8 mouse cellular contexts compared by ENCODE assay signal in the genomic region with DNA sequence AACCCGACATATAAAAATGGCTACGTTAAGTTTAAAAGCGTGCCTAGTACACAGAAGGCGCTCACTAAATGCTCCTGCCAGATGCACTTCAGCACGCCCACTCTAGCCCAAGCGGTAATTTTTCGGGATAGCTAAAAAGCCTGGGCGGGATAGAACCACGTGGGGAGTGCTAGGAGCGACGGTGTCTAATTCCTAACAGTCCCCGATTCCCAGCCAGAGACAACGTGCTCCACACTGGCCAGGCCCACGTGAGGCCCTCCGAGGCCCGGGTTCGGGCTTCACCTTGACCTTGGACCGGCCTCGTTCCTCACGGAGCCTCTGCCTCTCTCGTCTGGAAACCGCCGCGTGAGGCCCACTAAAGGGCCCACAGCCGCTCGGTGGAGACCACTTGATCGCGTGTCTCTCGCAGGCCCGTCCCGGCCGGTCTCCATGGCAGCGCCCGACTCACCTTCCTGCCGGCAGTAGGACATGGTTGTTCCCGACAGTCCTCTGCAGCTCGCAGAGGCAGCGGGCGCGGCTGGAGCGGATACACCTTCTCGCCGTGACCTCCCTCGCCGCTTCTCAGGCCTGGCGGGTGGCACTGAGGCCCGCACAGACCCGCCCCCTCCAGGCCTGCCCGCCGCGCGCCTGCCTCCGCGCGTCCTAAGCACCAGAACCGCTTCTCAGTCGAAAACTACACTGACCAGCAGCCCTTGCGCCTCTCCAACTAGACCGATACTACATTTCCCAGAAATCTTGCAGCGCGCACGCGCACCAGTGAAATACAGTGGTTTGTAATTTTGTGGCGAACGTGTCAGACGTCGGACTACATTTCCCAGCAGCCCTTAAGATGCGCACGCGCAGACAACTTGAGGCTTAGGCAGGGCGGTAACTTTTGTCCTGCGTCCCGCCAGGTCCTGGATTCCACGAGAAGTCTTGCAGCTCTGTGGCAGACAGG. TPM values are rescaled to one million over a fixed set of nuclear protein-coding genes. Genes with fewer than 3 reads are reported as not detected.
DNase-seq lines count a peak whose midpoint lies in the region; ATAC-seq and TF ChIP-seq lines count a peak whose summit lies in the region.

A gene (minus strand): TSS at position 679 of the 937 bp plus-strand sequence.
A gene (plus strand): TSS at position 836 of the 937 bp plus-strand sequence.

- H3K4me2 ChIP-seq in embryonic facial prominence, embryonic 13.5 days, result peak within 1 kb of the TSS; percentile 65
- peak within 1 kb of the TSS; percentile 80 for H3K4me2 ChIP-seq in limb, embryonic 12.5 days
- peak within 1 kb of the TSS; percentile 88 for H3K4me2 ChIP-seq in midbrain, embryonic 15.5 days

- H3K36me3 ChIP-seq in embryonic facial prominence, embryonic 13.5 days, result peaks cover 18% of the 10 kb centered on the region
- H3K36me3 ChIP-seq in kidney, adult 2 months (ENCODE audit: control insufficient read depth, insufficient read depth, low read length), result no peaks in the 10 kb centered on the region; the same call in 1 of the 2 replicates
- peaks cover 27% of the 10 kb centered on the region for H3K36me3 ChIP-seq in limb, embryonic 12.5 days
- H3K36me3 ChIP-seq in midbrain, embryonic 15.5 days (replicated peaks), result peaks cover 9% of the 10 kb centered on the region
- peaks cover 10% of the 10 kb centered on the region for H3K36me3 ChIP-seq in spleen, adult 2 months (ENCODE audit: control insufficient read depth, insufficient read depth, low read length)

- WGBS in embryonic facial prominence, embryonic 13.5 days, result under 1% methylated on average over 74 of the region's 74 CpGs
- 1% methylated on average over 74 of the region's 74 CpGs for WGBS in kidney, adult 2 months
- WGBS in limb, embryonic 12.5 days, result under 1% methylated on average over 74 of the region's 74 CpGs
- WGBS in midbrain, embryonic 15.5 days, result under 1% methylated on average over 74 of the region's 74 CpGs
- under 1% methylated on average over 74 of the region's 74 CpGs for WGBS in spleen, adult 2 months

- H3K9ac ChIP-seq in embryonic facial prominence, embryonic 13.5 days, result peak within 1 kb of the TSS; percentile 87
- H3K9ac ChIP-seq in limb, embryonic 12.5 days (replicated peaks), result peak within 1 kb of the TSS; percentile 81
- H3K9ac ChIP-seq in midbrain, embryonic 15.5 days, result peak within 1 kb of the TSS; percentile 71

- no peak for TF ChIP-seq CTCF in kidney, adult 2 months (conservative IDR thresholded peaks at IDR 0.05; ENCODE audit: insufficient read depth, insufficient read length, low read depth, low read length)
- no peak for TF ChIP-seq CTCF in spleen, adult 2 months (IDR thresholded peaks at IDR 0.05; ENCODE audit: extremely low read depth, insufficient read depth, insufficient read length, insufficient replicate concordance)

- peak; percentile 98 for DNase-seq in 3134 (ENCODE audit: extremely low read depth, insufficient read length, low spot score)
- DNase-seq in adrenal gland, postnatal 36 days, result peak; percentile 99
- DNase-seq in heart, adult 18-20 months, result peak; percentile 100
- peak; percentile 100 for DNase-seq in kidney, adult 2 months
- DNase-seq in spleen, adult 2 months (ENCODE audit: low read depth in 1 of 2, low spot score in 2 of 2), result peak; percentile 98 to 99

- H3K27ac ChIP-seq in embryonic facial prominence, embryonic 13.5 days, result peak within 1 kb of the TSS; percentile 90
- peak within 1 kb of the TSS; percentile 58 for H3K27ac ChIP-seq in kidney, adult 2 months (ENCODE audit: insufficient read depth, low read depth, low read length)
- peak within 1 kb of the TSS; percentile 82 for H3K27ac ChIP-seq in limb, embryonic 12.5 days
- H3K27ac ChIP-seq in midbrain, embryonic 15.5 days, result peak within 1 kb of the TSS; percentile 77
- peak within 1 kb of the TSS; percentile 65 for H3K27ac ChIP-seq in spleen, adult 2 months (ENCODE audit: insufficient read depth, low read length)

- peak; percentile 96 for ATAC-seq in embryonic facial prominence, embryonic 13.5 days (ENCODE audit: insufficient number of reproducible peaks, insufficient read depth, low FRiP score, low TSS enrichment, low read depth)
- peak; percentile 97 for ATAC-seq in limb, embryonic 12.5 days (ENCODE audit: insufficient number of reproducible peaks, insufficient read depth, low FRiP score, low TSS enrichment, low read depth)
- ATAC-seq in midbrain, embryonic 15.5 days (replicated peaks), result peak; percentile 96

- peak within 1 kb of the TSS; percentile 82 for H3K4me3 ChIP-seq in embryonic facial prominence, embryonic 13.5 days
- H3K4me3 ChIP-seq in kidney, adult 2 months (ENCODE audit: insufficient read depth, low read depth, low read length), result peak within 1 kb of the TSS; percentile 71
- H3K4me3 ChIP-seq in limb, embryonic 12.5 days (replicated peaks), result peak within 1 kb of the TSS; percentile 75
- H3K4me3 ChIP-seq in midbrain, embryonic 15.5 days, result peak within 1 kb of the TSS; percentile 68
- H3K4me3 ChIP-seq in spleen, adult 2 months (ENCODE audit: extremely low read depth, insufficient read depth, insufficient read length), result peak within 1 kb of the TSS; percentile 86

- peaks cover 27% of the 10 kb centered on the region for H3K4me1 ChIP-seq in embryonic facial prominence, embryonic 13.5 days
- H3K4me1 ChIP-seq in kidney, adult 2 months (ENCODE audit: control insufficient read depth, insufficient read depth, low read length), result peaks cover 8% of the 10 kb centered on the region; the same call in 1 of the 2 replicates
- H3K4me1 ChIP-seq in limb, embryonic 12.5 days (replicated peaks), result peaks cover 23% of the 10 kb centered on the region
- peaks cover 20% of the 10 kb centered on the region for H3K4me1 ChIP-seq in midbrain, embryonic 15.5 days
- peaks cover 9% of the 10 kb centered on the region; the same call in 1 of the 2 replicates for H3K4me1 ChIP-seq in spleen, adult 2 months (ENCODE audit: control insufficient read depth, insufficient read depth, insufficient read length)

- no peaks in the 10 kb centered on the region for H3K9me3 ChIP-seq in embryonic facial prominence, embryonic 13.5 days
- H3K9me3 ChIP-seq in limb, embryonic 12.5 days, result no peaks in the 10 kb centered on the region
- H3K9me3 ChIP-seq in midbrain, embryonic 15.5 days, result no peaks in the 10 kb centered on the region

- no peaks in the 10 kb centered on the region for H3K27me3 ChIP-seq in embryonic facial prominence, embryonic 13.5 days
- H3K27me3 ChIP-seq in kidney, adult 2 months (replicated peaks; ENCODE audit: control insufficient read depth, insufficient read depth, low read length), result no peaks in the 10 kb centered on the region
- no peaks in the 10 kb centered on the region for H3K27me3 ChIP-seq in limb, embryonic 12.5 days
- H3K27me3 ChIP-seq in midbrain, embryonic 15.5 days (replicated peaks), result no peaks in the 10 kb centered on the region
- H3K27me3 ChIP-seq in spleen, adult 2 months (ENCODE audit: control insufficient read depth, insufficient read depth, low read length), result no peaks in the 10 kb centered on the region

- TF ChIP-seq POLR2A in kidney, adult 2 months (IDR thresholded peaks at IDR 0.05; ENCODE audit: low read depth, low read length), result no peak
- peak; percentile 18; the same call in 1 of the 2 replicates for TF ChIP-seq POLR2A in spleen, adult 2 months (IDR thresholded peaks at IDR 0.05; ENCODE audit: low read depth, low read length)

RNA-seq across cellular contexts. Expression of the first gene that starts in this region (rescaled TPM):
- 10 to 100 TPM; 18.5 to 21.0 TPM for total RNA-seq in adrenal gland, postnatal 36 days (2021)
- 20.2 and 21.7 TPM in 2 replicates for polyA plus RNA-seq in embryonic facial prominence, embryonic 13.5 days (2015; fragmentation: Nextera tagmentation; extraction: Ambion mirVana)
- total RNA-seq in heart, adult 18-20 months (2021), result 10 to 100 TPM; 17.8 to 18.9 TPM
- polyA plus RNA-seq in kidney, adult 2 months (2012; rRNA removed), result 12.7 and 16.0 TPM in 2 replicates
- polyA plus RNA-seq in limb, embryonic 12.5 days (2016; fragmentation: Nextera tagmentation; extraction: Ambion mirVana), result 20.0 and 21.1 TPM in 2 replicates
- polyA plus RNA-seq in midbrain, embryonic 15.5 days (2015; fragmentation: Nextera tagmentation; extraction: Ambion mirVana), result 39.6 and 40.7 TPM in 2 replicates
- polyA plus RNA-seq in spleen, adult 2 months (2012; rRNA removed), result 2.3 and 2.7 TPM in 2 replicates

RNA-seq across cellular contexts. Expression of the second gene that starts in this region (rescaled TPM):
- total RNA-seq in adrenal gland, postnatal 36 days (2021), result 10 to 100 TPM; 44.3 to 46.2 TPM
- 59.0 and 61.7 TPM in 2 replicates for polyA plus RNA-seq in embryonic facial prominence, embryonic 13.5 days (2015; fragmentation: Nextera tagmentation; extraction: Ambion mirVana)
- 10 to 100 TPM; 24.5 to 25.7 TPM for total RNA-seq in heart, adult 18-20 months (2021)
- 27.5 and 30.2 TPM in 2 replicates for polyA plus RNA-seq in kidney, adult 2 months (2012; rRNA removed)
- polyA plus RNA-seq in limb, embryonic 12.5 days (2016; fragmentation: Nextera tagmentation; extraction: Ambion mirVana), result 54.0 and 58.1 TPM in 2 replicates
- 51.6 and 52.0 TPM in 2 replicates for polyA plus RNA-seq in midbrain, embryonic 15.5 days (2015; fragmentation: Nextera tagmentation; extraction: Ambion mirVana)
- 22.8 and 26.6 TPM in 2 replicates for polyA plus RNA-seq in spleen, adult 2 months (2012; rRNA removed)

Comparison
In these comparisons a context has a peak if more than half of its experiments do, and no peak if none do; other contexts are left out.
1. Peak in every context shown above with its lines: DNase-seq, ATAC-seq, H3K4me3 ChIP-seq and H3K27ac ChIP-seq.